Mouse (Mus musculus): ENCODE measurements around the gene Ilkap.

Ilkap gene

GRCm38 (mm10) chr1:91413898-91414594, 15.4 kb upstream of the Ilkap start, which contains the start of gene Hes6:
Gene Hes6 (minus strand): TSS chr1:91414038.
- peak; percentile 88 for DNase-seq

GRCm38 (mm10) chr1:91413536-91413897, 14.9 kb upstream of the Ilkap start:
- DNase-seq: peak; percentile 72

GRCm38 (mm10) chr1:91413030-91413506, 14.5 kb upstream of the Ilkap start:
- peak; percentile 98 for DNase-seq

- DNase-seq: peak; percentile 51
These were observed 13.8 kb upstream of the Ilkap start for GRCm38 (mm10) chr1:91412286-91413029.

- DNase-seq: no peak
These were observed 13.1 kb upstream of the Ilkap start for GRCm38 (mm10) chr1:91411631-91412285.

GRCm38 (mm10) chr1:91407819-91408218, 9.2 kb upstream of the Ilkap start:
- no peak for DNase-seq

DNA sequence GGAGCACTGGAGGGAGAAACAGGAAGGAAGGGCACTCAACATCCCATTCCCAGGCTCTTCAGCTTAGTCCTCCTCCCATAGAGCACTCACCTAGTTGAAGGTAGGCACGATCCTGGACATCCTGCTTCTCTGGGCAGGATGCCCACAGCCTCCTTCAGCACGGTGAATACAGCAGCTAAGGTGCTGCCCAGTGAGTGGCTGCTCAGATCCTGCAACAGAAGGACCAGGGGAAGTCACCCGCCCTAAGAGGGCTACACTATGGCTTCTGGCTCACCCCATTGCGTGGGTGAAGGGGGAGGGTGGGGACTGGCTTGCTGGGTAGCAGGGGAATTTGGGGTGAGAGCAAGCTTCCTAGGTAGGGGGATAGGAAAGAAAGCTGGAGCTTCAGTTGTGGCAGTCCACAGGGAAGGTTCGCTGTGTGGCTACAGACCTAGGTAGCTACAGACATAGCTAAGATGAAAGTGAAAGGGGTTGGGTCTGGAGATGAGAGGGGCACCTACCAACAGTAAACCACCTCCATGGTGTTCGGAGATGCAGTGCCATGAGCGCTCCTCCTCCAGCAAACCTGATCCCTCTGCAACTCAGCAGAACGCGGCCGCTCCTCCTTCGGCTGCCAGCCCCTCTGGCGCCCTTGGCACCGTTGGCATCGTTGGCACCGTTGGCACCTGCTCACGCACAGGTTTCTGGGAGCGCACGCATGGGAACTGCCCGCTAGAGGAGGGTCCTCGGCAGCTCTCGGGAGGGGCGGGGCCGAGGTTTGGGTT, 7.0 kb upstream of the Ilkap start:
- no peak for DNase-seq

GRCm38 (mm10) chr1:91404976-91405375, 6.4 kb upstream of the Ilkap start:
- no peak for DNase-seq

DNA sequence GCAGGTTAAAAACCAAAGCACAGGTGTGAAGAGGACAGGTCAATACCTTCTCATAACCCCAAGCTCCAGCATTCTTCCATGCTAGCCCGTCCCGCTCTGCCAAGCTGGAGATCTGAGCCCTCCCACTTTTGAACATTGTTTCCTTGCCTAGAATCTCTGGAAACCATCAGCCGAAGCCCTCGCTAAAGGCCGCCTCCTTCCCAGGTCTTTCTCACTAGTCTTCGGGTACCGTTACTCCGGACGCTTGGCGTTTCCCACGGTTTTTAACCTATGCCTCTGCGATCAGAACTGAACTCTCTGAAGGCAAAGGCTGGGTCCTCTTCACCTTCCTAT, 722 bp downstream of the Ilkap start:
- DNase-seq: peak; percentile 27

DNA sequence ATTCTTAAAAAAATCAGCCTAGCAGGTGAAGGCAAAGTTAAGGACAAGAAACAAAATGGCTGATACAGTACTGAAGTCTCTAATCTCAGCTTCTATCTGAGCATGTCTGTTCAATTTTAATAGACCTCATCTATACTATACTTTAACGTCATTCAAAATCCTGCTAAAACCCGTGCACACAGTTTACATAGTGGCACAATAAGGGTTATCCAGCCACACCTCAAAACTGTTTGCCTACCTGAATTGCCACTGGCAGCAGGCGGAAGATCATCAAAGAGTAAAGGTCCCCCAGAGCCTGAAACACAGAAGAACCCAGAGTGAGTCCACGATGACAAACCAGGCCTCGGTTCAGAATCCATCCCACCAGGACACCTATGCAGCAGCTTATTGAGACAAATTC, 8.2 kb downstream of the Ilkap start:
- no peak for DNase-seq

- DNase-seq: no peak
These were observed 17.5 kb downstream of the Ilkap start for GRCm38 (mm10) chr1:91381091-91381471.

- DNase-seq: peak; percentile 75
These were observed 18.0 kb downstream of the Ilkap start for GRCm38 (mm10) chr1:91380453-91381090.

DNA sequence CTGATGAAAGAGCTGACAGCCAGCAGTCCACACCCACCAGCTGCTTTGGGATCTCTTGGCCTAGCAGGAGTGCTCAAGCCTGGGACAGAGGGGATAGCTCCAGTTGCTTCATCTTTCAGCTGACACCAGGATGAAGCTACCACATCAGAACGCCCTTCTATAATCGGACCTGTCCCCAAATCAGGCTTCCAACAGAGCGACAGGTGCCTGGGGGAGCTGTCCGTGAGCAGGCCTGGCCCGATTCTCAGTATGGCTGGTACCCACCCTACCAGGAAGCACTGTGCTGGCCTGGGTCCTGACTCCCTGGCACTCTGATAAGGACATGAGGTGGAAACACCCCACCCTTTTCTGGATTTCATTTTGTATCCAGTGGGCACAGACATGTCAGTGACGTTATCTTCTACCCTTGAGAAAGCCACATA, 25.2 kb downstream of the Ilkap start:
- DNase-seq: no peak

DNA sequence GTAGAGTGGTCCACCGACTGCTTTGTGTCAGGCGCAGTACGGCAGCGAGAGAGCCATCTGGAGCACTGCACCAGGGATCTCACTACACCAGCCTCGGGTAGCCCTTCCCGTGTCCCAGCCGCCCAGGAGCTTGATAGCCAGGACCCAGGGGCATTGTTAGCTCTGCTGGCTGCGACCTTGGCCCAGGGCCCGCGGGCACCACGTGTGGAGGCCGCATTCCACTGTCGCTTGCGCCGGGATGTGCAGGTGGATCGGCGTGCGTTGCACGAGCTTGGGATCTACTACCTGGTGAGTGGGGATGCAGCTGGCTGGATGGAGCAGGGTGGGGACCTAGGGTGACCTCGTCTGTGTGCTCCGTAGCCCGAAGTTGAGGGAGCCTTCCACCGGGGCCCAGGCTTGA, 28.6 kb downstream of the Ilkap start:
- no peak for DNase-seq

DNA sequence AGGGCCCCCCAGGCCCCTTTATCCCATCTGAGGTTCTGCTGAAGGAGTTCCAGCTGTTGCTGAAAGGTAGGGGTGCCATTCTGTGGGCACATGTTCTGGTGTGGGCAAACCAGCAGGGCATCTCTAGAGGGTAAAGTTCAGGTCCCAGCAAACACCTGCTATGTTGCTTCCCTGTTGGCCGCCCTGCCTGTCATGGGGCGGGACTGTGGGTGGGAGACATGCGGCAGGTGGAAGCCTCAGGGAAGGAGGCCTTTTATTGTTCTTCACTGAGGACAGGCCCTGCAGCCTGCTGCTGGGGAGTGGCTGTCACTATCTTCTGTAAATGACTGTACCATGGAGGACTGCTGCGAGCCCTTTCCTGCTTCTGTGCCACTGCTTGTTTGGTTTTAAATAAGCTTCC, 29.2 kb downstream of the Ilkap start:
- DNase-seq: no peak

- no peak for DNase-seq
These were observed 31.3 kb downstream of the Ilkap start for GRCm38 (mm10) chr1:91367295-91367694.

DNA sequence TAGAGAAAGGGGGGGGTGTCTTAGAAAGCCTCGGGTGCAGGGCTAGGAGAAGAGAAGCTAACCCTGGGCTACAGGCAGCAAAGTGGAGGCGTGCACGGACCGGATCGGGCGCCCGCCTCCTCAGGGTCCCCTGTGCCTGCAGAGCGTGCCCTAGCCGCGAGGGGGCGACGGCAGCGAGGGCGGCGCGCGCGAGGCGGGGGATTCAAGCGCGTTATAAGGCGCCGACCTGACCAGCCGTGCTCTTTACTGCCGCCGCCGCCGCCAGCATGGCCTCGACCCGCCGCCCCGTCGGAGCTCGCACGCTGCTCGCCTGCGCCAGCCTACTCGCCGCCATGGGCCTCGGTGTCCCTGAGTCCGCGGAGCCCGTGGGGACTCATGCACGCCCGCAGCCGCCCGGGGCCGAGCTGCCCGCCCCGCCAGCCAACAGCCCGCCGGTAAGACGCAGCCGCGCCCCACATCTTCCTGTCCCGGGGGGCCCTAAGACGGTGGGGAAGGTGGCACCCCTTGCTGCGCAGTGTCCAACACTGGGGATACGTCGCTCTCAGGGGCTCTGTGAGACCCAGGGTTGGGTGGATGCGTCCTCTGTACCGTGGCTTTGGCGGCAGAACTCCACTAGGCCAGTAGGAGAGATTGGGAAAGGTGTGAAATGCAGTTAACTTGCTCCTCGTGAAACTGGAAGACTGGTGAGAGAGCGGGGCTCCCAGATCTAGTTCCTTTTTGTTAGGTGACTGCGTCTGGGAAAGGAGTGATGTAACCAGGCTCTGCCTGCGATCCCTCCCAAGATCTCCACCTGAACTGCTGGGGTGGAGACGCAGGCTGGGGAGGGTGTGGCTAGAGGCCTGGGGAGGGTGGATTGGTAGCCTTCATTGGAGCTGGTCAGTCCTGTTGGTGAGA, 32.2 kb downstream of the Ilkap start, which contains the start of gene Erfe:
TSS of gene Erfe (plus strand) at position 216 of the 894 bp plus-strand sequence.
- peak; percentile 76 for DNase-seq

DNA sequence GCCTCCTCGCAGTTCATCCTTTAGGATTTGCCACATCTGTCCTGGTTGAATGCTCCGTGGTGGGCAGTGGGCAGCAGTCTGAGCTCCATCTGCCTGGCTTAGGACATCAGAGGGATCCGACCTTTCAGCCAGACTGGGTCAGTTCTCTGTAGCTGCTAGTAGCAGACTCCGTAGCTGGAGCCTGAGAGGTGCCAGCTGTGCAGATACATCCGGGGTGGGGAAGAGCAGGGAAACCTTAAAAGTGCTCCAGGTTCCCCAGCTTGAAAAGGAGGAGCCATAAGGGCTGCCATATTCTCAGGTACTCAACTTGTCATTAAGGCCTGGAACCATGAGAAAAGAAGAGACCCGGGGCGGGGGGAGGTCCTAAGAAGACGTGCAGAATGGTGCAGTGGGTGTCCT, 32.8 kb downstream of the Ilkap start:
- no peak for DNase-seq

DNA sequence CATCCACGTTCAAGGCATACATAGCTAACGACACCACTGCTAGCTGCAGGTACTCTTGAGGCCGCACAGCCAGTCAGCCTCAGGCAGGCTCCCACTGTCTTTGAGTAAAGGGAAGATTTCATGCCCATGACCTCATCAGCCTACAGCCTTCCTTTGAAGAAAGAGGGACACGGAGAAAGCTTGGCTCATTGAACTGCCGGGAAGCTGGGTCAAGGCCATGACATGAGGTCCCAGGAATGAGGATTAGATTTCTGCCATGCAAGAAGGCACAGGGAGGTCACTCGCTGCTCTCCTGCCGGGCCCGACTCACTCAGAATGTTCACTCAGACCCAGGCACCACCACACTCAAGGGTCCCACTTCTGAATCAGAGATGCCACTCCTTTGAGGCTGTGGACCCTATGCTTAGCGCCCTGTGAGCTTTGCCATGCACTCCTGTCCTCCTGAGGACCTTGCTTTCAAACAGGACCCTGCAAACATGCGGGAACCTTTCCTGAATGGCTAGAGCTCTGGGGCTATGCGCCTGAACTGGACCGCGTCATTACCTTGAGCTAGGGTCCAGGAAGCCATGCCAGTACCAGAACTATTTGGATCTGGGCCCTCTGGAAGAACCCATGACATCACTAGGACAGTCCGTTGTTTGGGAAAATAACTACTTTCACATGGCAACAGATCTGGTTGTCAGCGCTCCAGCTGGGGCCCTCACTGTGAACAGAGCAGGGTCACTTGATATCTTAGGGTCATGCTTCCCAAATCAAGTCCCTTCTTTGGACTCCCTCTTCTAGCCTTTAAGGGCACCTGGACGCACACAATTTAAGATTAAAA, 33.6 kb downstream of the Ilkap start:
- DNase-seq: no peak

DNA sequence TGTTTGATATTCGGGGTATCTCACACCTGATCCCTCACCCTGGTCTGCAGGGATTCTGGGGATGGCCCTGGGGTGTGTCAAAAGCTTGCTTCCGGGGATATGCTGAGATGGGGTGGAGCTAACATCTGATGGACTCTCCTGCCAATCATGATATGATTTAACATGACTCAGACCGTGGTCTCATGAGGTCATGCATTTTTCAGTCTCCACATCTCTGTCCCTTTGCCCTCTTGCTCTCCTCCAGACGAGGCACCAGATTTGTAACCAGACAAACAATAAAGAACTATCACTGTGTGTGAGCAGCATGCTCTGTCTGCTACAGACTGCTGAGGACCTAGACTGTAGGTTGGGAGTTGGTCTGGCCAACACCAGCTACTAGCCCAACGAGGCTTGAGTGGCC, 36.5 kb downstream of the Ilkap start:
- DNase-seq: no peak

DNA sequence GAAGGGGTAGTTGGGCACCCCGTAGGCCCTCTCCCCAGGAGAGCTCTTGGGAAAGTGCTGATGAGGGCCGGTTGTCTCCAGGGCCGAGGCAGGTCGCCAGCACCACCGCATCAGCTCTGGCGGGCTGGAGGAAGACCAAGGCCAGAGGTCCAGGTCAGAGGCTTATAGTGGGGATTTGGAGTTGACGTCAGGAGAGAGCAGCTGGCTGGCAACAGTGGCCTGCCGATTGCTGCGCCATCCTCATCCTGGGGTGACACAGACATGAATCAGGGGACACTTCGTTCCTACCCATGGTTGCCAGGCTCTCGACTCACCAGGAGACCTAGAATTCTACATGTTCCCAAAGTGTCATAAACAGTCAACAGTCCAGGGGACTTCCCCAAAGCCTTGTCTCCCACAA, 42.5 kb downstream of the Ilkap start:
- no peak for DNase-seq

Data from kidney, postnatal 14 days (tissue).